ENCODE assay signal across 9 mouse cellular contexts in genomic region chr15:99807776-99808735, GRCm38 (mm10). TPM values are rescaled to one million over a fixed set of nuclear protein-coding genes. Genes with fewer than 3 reads are reported as not detected.
DNase-seq lines count a peak whose midpoint lies in the region; ATAC-seq and TF ChIP-seq lines count a peak whose summit lies in the region.
"Had no signal": no experiment of that assay in that cellular context is flagged by ENCODE, and none has a peak within 500 bp of the region (broad histone marks: within the 10 kb centered on the region; RNA-seq: fewer than 3 reads in every experiment).

No protein-coding gene starts in this region.

- no peaks in the 10 kb centered on the region for H3K27me3 ChIP-seq in heart, embryonic 12.5 days (replicated peaks)
- no peaks in the 10 kb centered on the region for H3K27me3 ChIP-seq in embryonic facial prominence, embryonic 12.5 days
- H3K27me3 ChIP-seq in midbrain, embryonic 13.5 days, result no peaks in the 10 kb centered on the region
- no peaks in the 10 kb centered on the region for H3K27me3 ChIP-seq in thymus, adult 2 months (ENCODE audit: control insufficient read depth, insufficient read depth, low read length)

- peak; percentile 51 to 63 for DNase-seq in heart, adult 18-20 months
- peak; percentile 33 to 57 for DNase-seq in heart, postnatal 14 days
- DNase-seq in B cell, adult 2 months, result no peak
- no peak for DNase-seq in thymus, adult 2 months
- DNase-seq: kidney, adult 11 months had no signal

- 51% methylated on average over 21 of the region's 21 CpGs for WGBS in heart, embryonic 12.5 days
- 53% methylated on average over 21 of the region's 21 CpGs for WGBS in embryonic facial prominence, embryonic 12.5 days
- WGBS in midbrain, embryonic 13.5 days, result 19% methylated on average over 21 of the region's 21 CpGs
- 93% methylated on average over 21 of the region's 21 CpGs for WGBS in thymus, adult 2 months

- H3K9me3 ChIP-seq in heart, embryonic 12.5 days (replicated peaks), result no peaks in the 10 kb centered on the region
- H3K9me3 ChIP-seq in embryonic facial prominence, embryonic 12.5 days, result no peaks in the 10 kb centered on the region
- H3K9me3 ChIP-seq in midbrain, embryonic 13.5 days, result no peaks in the 10 kb centered on the region

- H3K4me1 ChIP-seq in heart, embryonic 12.5 days (replicated peaks), result peaks cover 23% of the 10 kb centered on the region
- H3K4me1 ChIP-seq in embryonic facial prominence, embryonic 12.5 days, result peaks cover 27% of the 10 kb centered on the region
- peaks cover 31% of the 10 kb centered on the region for H3K4me1 ChIP-seq in midbrain, embryonic 13.5 days (replicated peaks)
- peaks cover 2% of the 10 kb centered on the region; the same call in 1 of the 2 replicates for H3K4me1 ChIP-seq in thymus, adult 2 months (replicated peaks; ENCODE audit: control insufficient read depth, insufficient read depth, low read length)

- intact Hi-C loops in heart, postnatal 14 days (cut with DNase I), result no loop called here

- H3K27ac ChIP-seq in heart, embryonic 12.5 days (ENCODE audit: poor library complexity, severe bottlenecking), result no peak overlapping the region
- H3K27ac ChIP-seq in embryonic facial prominence, embryonic 12.5 days, result 0 out of 2 replicates have a peak overlapping the region, but pooled peaks have one; percentile 50
- peak overlapping the region; percentile 88 for H3K27ac ChIP-seq in midbrain, embryonic 13.5 days
- H3K27ac ChIP-seq in thymus, adult 2 months (ENCODE audit: control insufficient read depth, insufficient read depth, low read length), result no peak overlapping the region

- no peak for ATAC-seq in heart, embryonic 12.5 days (ENCODE audit: insufficient number of reproducible peaks, low FRiP score)
- ATAC-seq in embryonic facial prominence, embryonic 12.5 days (ENCODE audit: insufficient number of reproducible peaks, insufficient read depth, low FRiP score, low TSS enrichment), result no peak
- ATAC-seq in midbrain, embryonic 13.5 days, result peak; percentile 95
- ATAC-seq in megakaryocyte progenitor cell, adult 5-6 weeks (replicated peaks; ENCODE audit: poor library complexity), result no peak

- no peak for TF ChIP-seq POLR2A in thymus, adult 2 months (IDR thresholded peaks at IDR 0.05; ENCODE audit: control insufficient read depth, extremely low read depth, insufficient read depth, low read length, poor library complexity)

- no peak overlapping the region for H3K9ac ChIP-seq in heart, embryonic 12.5 days
- 0 out of 2 replicates have a peak overlapping the region, but pooled peaks have one; percentile 15 for H3K9ac ChIP-seq in embryonic facial prominence, embryonic 12.5 days
- peak overlapping the region; percentile 46 for H3K9ac ChIP-seq in midbrain, embryonic 13.5 days (replicated peaks)

- H3K4me3 ChIP-seq in heart, embryonic 12.5 days, result no peak overlapping the region
- no peak overlapping the region for H3K4me3 ChIP-seq in embryonic facial prominence, embryonic 12.5 days
- H3K4me3 ChIP-seq in midbrain, embryonic 13.5 days (replicated peaks), result no peak overlapping the region
- no peak overlapping the region for H3K4me3 ChIP-seq in thymus, adult 2 months (ENCODE audit: control insufficient read depth, insufficient read depth, low read length)

- no peak for TF ChIP-seq CTCF in thymus, adult 2 months (IDR thresholded peaks at IDR 0.05; ENCODE audit: borderline replicate concordance, control insufficient read depth, extremely low read depth, insufficient read depth, low read length, poor library complexity)

- peaks cover 24% of the 10 kb centered on the region for H3K36me3 ChIP-seq in heart, embryonic 12.5 days
- peaks cover 40% of the 10 kb centered on the region for H3K36me3 ChIP-seq in embryonic facial prominence, embryonic 12.5 days
- H3K36me3 ChIP-seq in midbrain, embryonic 13.5 days, result 0 out of 2 replicates have a peak, but pooled peaks cover 7% of the 10 kb centered on the region
- H3K36me3 ChIP-seq in thymus, adult 2 months (ENCODE audit: control insufficient read depth, insufficient read depth, low read length), result no peaks in the 10 kb centered on the region

- no peak overlapping the region for H3K4me2 ChIP-seq in heart, embryonic 12.5 days
- H3K4me2 ChIP-seq in embryonic facial prominence, embryonic 12.5 days (replicated peaks), result 0 out of 2 replicates have a peak overlapping the region, but pooled peaks have one; percentile 5
- peak overlapping the region; percentile 27 for H3K4me2 ChIP-seq in midbrain, embryonic 13.5 days (replicated peaks)

RNA-seq across cellular contexts. Expression of gene Cers5, which starts 35.4 kb away (rescaled TPM):
- total RNA-seq in heart, adult 18-20 months (2021), result 10 to 100 TPM; 16.6 to 19.9 TPM
- 53.9 and 55.4 TPM in 2 replicates for polyA plus RNA-seq in heart, embryonic 12.5 days (2016; fragmentation: Nextera tagmentation; extraction: Ambion mirVana)
- 70.1 and 74.9 TPM in 2 replicates for polyA plus RNA-seq in embryonic facial prominence, embryonic 12.5 days (2016; fragmentation: Nextera tagmentation; extraction: Ambion mirVana)
- total RNA-seq in heart, postnatal 14 days (2021), result 10 to 100 TPM; 24.8 to 27.3 TPM
- polyA plus RNA-seq in midbrain, embryonic 13.5 days (2015; fragmentation: Nextera tagmentation; extraction: Ambion mirVana), result 58.4 and 61.1 TPM in 2 replicates
- 42.9 and 49.4 TPM in 2 replicates for total RNA-seq in megakaryocyte progenitor cell, adult 5-6 weeks (2015)
- 20.6 and 23.0 TPM in 2 replicates for total RNA-seq in megakaryocyte progenitor cell, adult 5-6 weeks (2017)
- 48.1 and 59.8 TPM in 2 replicates for polyA plus RNA-seq in thymus, adult 2 months (2012; rRNA removed)

Comparison
In these comparisons a context has a peak if more than half of its experiments do, and no peak if none do; other contexts are left out.
1. DNase-seq: peak in heart, adult 18-20 months (2 of 2) and heart, postnatal 14 days (2 of 2); none in B cell, adult 2 months (0 of 2) and thymus, adult 2 months (single experiment).
2. H3K27ac ChIP-seq: peak in embryonic facial prominence, embryonic 12.5 days (single experiment) and midbrain, embryonic 13.5 days (single experiment); none in heart, embryonic 12.5 days (single experiment) and thymus, adult 2 months (single experiment).